Mouse (Mus musculus) ES-Bruce4 (cell line): ENCODE data around the gene Endod1.

ENCODE experiments used
- CTCF ChIP-seq: IDR thresholded peaks from one replicate; pipeline ENCODE4 v1.8.1; 2011; ENCODE audit warnings: low read depth, low read length
- EP300 ChIP-seq: IDR thresholded peaks from 2 replicates; pipeline ENCODE4 v1.6.1; 2011; ENCODE audit warnings: low read depth, low read length; ENCODE audit not compliant: insufficient read depth
- POLR2A ChIP-seq: IDR thresholded peaks from one replicate; pipeline ENCODE4 v1.8.1; 2011; ENCODE audit warnings: low read length; ENCODE audit not compliant: insufficient read depth

GRCm38 (mm10) chr9:14402099-14402498 lies 20.8 kb upstream of the Endod1 start:
- no peak for TF ChIP-seq CTCF
- TF ChIP-seq EP300: no peak
- no peak for TF ChIP-seq POLR2A
